Mouse (Mus musculus) adrenal gland, postnatal 4 days (tissue): ENCODE results near the gene Wnt3a. TPM values are rescaled to one million over a fixed set of nuclear protein-coding genes. Genes with fewer than 3 reads are reported as not detected.

Source experiments
- DNase-seq, 2 experiments: peaks; one replicate each; pipeline ENCODE4 v3.0.0; 2021 to 2022; ENCODE audit warnings: low spot score in 2 of 2, mixed read lengths in 2 of 2
- total RNA-seq, 2 experiments: library from RNA; stranded (reverse); gene quantifications; 2 replicates each; pipeline ENCODE4 v1.2.3; 2021

Gene Wnt3a
- total RNA-seq, 2 experiments from 2014 or later: not detected

DNA sequence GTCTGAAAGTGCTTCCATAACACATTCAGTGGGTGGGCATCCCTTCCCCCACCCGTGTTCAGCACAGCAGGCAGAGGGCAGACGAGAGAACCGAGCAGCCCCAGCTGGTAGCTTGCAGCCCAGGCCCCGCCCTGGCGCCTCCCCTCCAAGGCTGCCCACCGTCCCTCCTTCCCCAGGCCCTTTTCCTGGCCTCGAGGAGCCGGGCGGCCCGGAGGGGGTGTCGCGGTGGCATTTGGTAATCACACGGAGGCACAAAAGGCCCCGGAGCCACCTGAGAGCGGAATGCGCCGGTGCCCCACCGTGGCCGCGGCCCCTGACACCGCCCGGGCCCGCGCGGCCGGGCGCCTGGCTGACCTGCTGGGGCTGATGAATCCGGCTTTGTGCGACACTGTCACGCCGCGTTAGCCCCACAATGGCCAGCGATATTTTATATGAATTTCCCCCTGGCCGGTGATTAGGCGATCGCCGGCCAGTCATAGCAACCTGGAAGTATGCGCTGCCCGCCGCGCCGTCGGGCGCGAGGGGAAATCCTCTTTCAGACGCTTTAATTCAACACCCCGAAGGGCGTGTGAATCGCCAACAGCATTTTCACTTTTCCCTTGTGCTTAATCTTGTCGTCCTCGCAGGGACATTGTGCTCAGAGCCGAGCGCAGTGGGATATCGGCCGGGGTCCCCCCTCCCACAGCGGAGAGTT lies 26.5 kb downstream of the Wnt3a start:
- DNase-seq: peak in 1 of 2 experiments; percentile 27

DNA sequence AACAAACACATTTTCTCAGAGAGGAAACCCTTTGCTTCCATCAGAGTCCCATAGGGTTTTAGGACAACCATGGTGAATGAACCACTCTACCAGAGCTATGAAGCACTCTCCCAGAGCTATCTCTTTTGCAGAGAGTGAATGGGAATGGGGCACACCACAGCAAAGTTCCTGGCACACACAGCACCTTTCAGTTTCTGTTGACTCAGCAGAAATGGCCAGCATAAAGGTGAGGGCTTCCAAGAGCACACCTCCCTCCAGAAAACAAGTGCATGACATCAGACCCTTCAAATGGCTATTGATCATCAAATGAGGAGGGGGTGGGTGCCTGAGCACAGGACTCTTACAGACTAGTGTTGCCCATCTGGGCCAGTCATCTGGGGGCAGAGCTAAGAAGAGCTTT lies 28.2 kb downstream of the Wnt3a start:
- DNase-seq: no peak

GRCm38 (mm10) chr11:59260706-59261493 lies 29.7 kb downstream of the Wnt3a start:
- no peak for DNase-seq

- no peak for DNase-seq
Observed at GRCm38 (mm10) chr11:59259647-59260046, 30.9 kb downstream of the Wnt3a start.

- DNase-seq: no peak
Observed at GRCm38 (mm10) chr11:59248101-59248500, 42.5 kb downstream of the Wnt3a start.

DNA sequence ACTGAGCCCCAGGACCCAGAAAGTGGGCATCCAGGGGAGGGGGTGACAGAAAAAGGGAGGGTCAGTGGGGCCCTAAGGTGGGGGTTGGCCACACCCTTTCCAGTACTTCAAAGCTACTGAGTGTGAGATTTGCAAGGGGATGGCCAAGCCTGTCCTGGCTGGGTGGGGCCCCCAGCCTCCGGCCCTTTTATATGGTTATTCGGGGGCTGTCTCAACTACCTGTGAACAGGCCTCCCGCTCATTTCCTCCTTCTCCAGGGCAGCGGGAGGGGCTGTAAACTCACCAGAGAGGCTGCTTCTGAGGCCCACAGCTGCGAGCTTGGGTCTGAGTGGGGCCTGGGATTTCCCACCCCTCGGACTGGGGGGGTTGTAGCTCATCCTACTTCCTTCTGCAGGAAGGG lies 46.7 kb downstream of the Wnt3a start:
- DNase-seq: no peak

- DNase-seq: no peak
Observed at GRCm38 (mm10) chr11:59241841-59242240, 48.7 kb downstream of the Wnt3a start.

GRCm38 (mm10) chr11:59239796-59240195 lies 50.8 kb downstream of the Wnt3a start:
- DNase-seq: no peak

- no peak for DNase-seq
Observed at GRCm38 (mm10) chr11:59239428-59239785, 51.1 kb downstream of the Wnt3a start.

DNA sequence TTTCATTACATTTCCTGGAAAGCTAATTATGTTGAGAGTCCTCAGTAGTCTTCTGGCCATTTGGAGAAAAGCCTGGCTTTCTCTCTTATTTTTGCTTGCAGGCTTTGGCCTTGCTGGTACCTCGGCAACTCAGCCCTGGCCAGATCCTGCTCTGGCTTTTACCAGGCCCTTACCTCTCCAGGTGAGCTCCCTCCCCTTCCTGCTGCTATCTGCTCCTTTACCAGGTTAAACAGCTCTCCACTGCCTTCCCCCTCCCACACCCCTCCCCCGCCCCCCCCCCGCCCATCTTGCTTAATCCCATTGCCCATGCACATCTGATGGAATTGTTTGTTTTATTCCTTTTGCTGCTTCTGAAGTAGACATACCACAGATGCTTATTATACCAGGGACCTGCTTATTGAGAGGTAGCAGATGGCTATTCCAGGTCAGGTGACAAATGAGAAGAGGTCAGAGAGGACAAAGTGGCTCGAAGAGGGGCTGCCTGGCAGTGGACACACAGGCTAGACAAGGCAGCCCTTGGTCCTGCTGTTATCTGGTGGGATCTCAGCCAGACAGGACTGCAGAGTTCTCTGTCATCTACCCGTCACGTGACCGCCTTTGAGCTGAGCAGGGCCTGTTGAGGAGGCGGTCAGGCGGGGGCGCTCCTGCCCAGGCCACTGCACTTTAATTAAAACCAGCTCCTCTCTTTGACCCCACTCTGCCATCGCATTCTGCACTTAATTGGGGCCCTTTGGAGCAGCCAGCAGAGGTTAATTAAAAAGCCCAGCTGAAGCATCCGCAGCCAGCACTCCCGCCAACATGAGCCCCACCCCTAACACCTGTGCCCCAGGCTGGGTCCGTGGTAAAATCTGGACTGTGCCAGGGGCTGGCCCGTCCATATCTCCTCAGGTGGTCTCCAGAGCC lies 51.8 kb downstream of the Wnt3a start:
- DNase-seq: peak in 1 of 2 experiments; percentile 64

GRCm38 (mm10) chr11:59232797-59233196 lies 57.8 kb downstream of the Wnt3a start:
- no peak for DNase-seq

DNA sequence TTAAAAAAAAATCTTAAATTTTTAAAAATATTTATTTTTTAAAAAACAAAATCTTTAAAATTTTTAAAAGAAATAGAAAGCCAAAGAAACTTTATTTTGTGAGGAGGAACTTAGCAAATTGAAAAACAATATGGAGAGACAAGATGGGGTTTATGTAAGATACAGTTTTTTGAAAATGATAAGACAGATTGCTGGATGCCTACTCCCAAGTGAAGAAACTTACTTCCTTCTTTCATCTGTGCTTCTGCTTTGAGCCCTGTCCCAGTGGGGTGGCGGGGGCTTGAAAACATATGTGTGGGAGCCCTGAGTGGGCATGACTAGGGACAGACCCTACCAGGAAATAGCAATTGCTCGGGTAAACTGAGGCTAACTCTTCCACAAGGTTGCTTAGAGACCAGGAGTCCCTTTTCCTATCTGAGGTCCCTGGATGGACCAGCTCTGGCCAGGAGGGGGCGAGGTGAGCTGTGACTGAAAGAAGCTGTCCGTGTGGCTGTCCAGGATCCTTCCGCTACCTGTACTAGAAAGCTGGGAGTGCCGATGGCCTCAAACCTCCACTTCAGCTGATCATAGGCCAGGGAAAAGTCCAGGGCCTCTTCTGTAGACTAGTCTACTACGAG lies 60.3 kb downstream of the Wnt3a start:
- peak in 1 of 2 experiments; percentile 38 for DNase-seq

- DNase-seq: peak; percentile 94
Observed at GRCm38 (mm10) chr11:59228122-59228953, 62.2 kb downstream of the Wnt3a start, which contains the start of gene Arf1. Arf1 (minus strand) TSS chr11:59228270.

DNA sequence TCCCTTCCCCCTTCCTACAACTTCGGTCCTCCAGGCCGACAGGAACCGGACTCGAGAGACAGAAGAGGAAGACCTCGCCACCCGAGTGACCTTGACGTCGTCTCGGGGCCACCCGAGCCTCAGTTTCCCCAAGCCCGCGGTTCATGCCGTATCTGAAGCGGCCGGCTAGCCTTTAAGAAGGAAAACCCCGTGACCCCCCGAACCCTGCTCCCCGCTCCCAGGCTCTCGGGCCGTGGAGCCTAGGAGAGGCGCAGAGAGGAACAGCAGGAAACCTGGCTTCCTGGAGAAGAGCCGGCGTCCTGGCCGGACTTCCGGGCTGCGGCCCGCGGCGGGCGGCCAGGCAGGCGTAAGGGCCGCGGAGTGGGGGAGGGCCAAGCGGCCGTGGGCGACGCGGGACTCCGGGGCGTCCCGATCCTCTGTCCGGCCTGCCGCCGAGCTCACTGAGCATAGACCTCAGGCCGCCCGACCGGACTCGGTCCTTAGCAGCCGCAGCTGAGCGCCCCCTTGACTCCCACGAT lies 62.9 kb downstream of the Wnt3a start:
- peak in 1 of 2 experiments; percentile 19 for DNase-seq

- no peak for DNase-seq
Observed at GRCm38 (mm10) chr11:59226787-59227603, 63.6 kb downstream of the Wnt3a start.

GRCm38 (mm10) chr11:59226251-59226650 lies 64.3 kb downstream of the Wnt3a start:
- no peak for DNase-seq

DNA sequence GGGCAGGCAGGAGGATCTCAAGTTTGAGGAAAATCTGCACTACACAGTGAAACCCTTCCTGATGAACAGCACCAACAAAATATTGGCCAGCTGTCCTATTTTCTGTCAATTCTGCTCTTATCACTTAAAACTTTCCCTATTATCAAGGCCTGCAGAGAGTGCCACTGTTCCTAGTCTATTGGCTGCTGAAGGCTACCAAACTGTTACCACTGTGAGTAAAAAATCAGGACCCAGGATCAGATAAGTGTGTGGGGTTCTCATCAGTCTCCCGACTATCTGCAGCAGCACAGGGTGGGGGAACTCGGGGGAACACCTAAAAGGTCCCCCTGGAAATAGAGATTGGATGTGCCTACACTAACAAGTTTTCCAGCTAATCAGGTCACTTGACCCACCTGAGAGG lies 65.4 kb downstream of the Wnt3a start:
- no peak for DNase-seq

DNA sequence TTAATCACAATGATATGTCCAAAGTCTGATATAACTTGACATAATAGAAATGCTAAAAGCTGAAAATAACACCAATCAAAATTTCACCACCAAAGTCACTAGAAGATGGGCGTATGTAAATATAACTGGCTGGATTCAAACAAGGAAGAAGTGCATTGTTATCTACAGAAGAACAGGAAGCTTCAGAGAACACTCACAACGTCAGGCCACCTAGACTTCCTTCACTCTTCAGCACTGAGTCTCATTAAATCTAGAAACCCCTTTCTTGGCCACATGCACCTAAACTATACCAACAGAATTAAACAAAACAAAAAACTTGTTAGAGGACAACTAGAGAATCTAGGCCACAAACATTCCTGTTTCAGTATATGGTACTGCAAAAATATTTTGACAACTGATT lies 66.1 kb downstream of the Wnt3a start:
- DNase-seq: no peak

- no peak for DNase-seq
Observed at GRCm38 (mm10) chr11:59224025-59224424, 66.5 kb downstream of the Wnt3a start.
